Mouse (Mus musculus) limb, embryonic 14.5 days (tissue): Measurements from ENCODE around the gene Slc22a15. TPM values are rescaled to one million over a fixed set of nuclear protein-coding genes. Genes with fewer than 3 reads are reported as not detected.

Experiments
- ATAC-seq: fragments of 200-750 bp; cut with Nextera tagmentation; 2 replicates; pipeline ENCODE4 v1.8.0; 2017; ENCODE audit warnings: low read depth, moderate number of reproducible peaks, moderate TSS enrichment; ENCODE audit not compliant: low FRiP score
- DNase-seq: peaks from one replicate; pipeline ENCODE4 v3.0.0-alpha.2; 2015; ENCODE audit warnings: low spot score
- H3K27ac ChIP-seq: fragments of 300-500 bp; sonication (generic); replicated peaks from 2 replicates; pipeline ENCODE4 v1.5.1; 2014; ENCODE audit warnings: low read depth, mild to moderate bottlenecking, low read length, moderate library complexity, mixed read lengths
- H3K27me3 ChIP-seq: fragments of 300-500 bp; sonication (generic); 2 replicates; pipeline ENCODE4 v1.6.1; 2014; ENCODE audit warnings: low read length, mixed read lengths; ENCODE audit not compliant: control insufficient read depth, insufficient read depth
- H3K36me3 ChIP-seq: fragments of 300-500 bp; sonication (generic); 2 replicates; pipeline ENCODE4 v1.6.1; 2014; ENCODE audit warnings: mild to moderate bottlenecking, low read length, moderate library complexity, mixed read lengths; ENCODE audit not compliant: control insufficient read depth, insufficient read depth
- H3K4me1 ChIP-seq: fragments of 300-500 bp; sonication (generic); 2 replicates; pipeline ENCODE4 v1.6.1; 2014; ENCODE audit warnings: antibody characterized with exemption, low read length, mixed read lengths; ENCODE audit not compliant: control insufficient read depth, insufficient read depth
- H3K4me2 ChIP-seq: fragments of 300-500 bp; sonication (generic); replicated peaks from 2 replicates; pipeline ENCODE4 v1.6.1; 2014; ENCODE audit warnings: low read depth, mild to moderate bottlenecking, low read length, moderate library complexity; ENCODE audit not compliant: severe bottlenecking
- H3K4me3 ChIP-seq: fragments of 300-500 bp; sonication (generic); replicated peaks from 2 replicates; pipeline ENCODE4 v1.5.1; 2014; ENCODE audit warnings: low read length
- H3K9ac ChIP-seq: fragments of 300-500 bp; sonication (generic); 2 replicates; pipeline ENCODE4 v1.6.1; 2014; ENCODE audit warnings: mild to moderate bottlenecking, low read depth, low read length, moderate library complexity; ENCODE audit not compliant: severe bottlenecking
- H3K9me3 ChIP-seq: fragments of 300-500 bp; sonication (generic); 2 replicates; pipeline ENCODE4 v1.6.1; 2016; ENCODE audit warnings: low read length; ENCODE audit not compliant: control insufficient read depth
- POLR2A ChIP-seq: fragments of 200-500 bp; IDR thresholded peaks from 2 replicates; pipeline ENCODE4 v1.8.0; 2012; ENCODE audit warnings: inconsistent platforms, mild to moderate bottlenecking, moderate library complexity, borderline replicate concordance; ENCODE audit not compliant: insufficient read depth, insufficient read length; ENCODE audit errors: extremely low read depth
- WGBS: fragments of 180-500 bp; shearing (Covaris S2); extraction: QIAGEN DNeasy Blood & Tissue Kit; methylation state at CpG from one replicate; pipeline ENCODE4 v1.1.7; 2014; 5-methylcytosine and 5-hydroxymethylcytosine counted together
- polyA plus RNA-seq, 2 experiments: library from polyadenylated mRNA; depleted of rRNA in 1 of 2; stranded (reverse) in 1 of 2; unstranded in 1 of 2; fragments of >200 nt; fragmentation: Nextera tagmentation in 1 of 2; extraction: Ambion mirVana in 1 of 2; gene quantifications; 2 replicates each; pipeline versions ENCODE4 v1.2.1 to v1.2.3; 2012 to 2014

The Slc22a15 gene
- polyA plus RNA-seq, 2 experiments: 5.8 to 11.5 TPM

GRCm38 (mm10) chr3:101940418-101940817, 16.2 kb upstream of the Slc22a15 start:
- Histone ChIP-seq H3K27ac (no peak overlapping the region), H3K9me3 (no peaks in the 10 kb centered on the region), H3K27me3 (no peaks in the 10 kb centered on the region), H3K36me3 (no peaks in the 10 kb centered on the region), H3K4me3 (no peak overlapping the region), H3K4me1 (no peaks in the 10 kb centered on the region), H3K9ac (no peak overlapping the region), H3K4me2 (no peak overlapping the region)
- no peak for TF ChIP-seq POLR2A
- ATAC-seq: no peak
- WGBS: 83% methylated on average over 4 of the region's 4 CpGs
- DNase-seq: no peak

GRCm38 (mm10) chr3:101939865-101940264, 15.6 kb upstream of the Slc22a15 start:
- Histone ChIP-seq H3K27me3 (no peaks in the 10 kb centered on the region), H3K9ac (no peak overlapping the region), H3K4me2 (no peak overlapping the region), H3K4me3 (no peak overlapping the region), H3K36me3 (no peaks in the 10 kb centered on the region), H3K4me1 (no peaks in the 10 kb centered on the region), H3K9me3 (no peaks in the 10 kb centered on the region), H3K27ac (no peak overlapping the region)
- ATAC-seq (no peak), DNase-seq (no peak)
- 80% methylated on average over 3 of the region's 3 CpGs for WGBS
- TF ChIP-seq POLR2A: no peak

DNA sequence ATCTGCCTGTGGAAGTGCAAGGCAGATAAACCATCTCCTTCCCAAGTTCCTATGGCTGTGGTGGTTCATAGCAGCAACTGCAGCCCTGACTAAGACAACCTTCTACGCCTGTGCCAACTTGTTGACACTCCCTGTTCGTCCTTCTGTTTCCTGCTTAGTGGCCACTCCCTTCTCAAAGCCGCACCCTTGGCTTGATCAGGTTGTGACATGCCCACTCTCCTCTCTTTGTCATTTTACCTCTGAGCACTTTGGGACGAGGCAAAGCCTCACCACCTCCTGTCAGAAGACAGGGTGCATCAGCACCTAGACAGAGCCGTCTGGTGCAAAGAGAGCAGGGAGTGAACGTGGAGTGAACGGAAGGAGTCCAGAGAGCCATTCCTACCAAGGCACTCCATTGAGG, 14.9 kb upstream of the Slc22a15 start:
- no peak overlapping the region for H3K9ac ChIP-seq
- no peak overlapping the region for H3K4me3 ChIP-seq
- no peaks in the 10 kb centered on the region for H3K9me3 ChIP-seq
- H3K27me3 ChIP-seq: no peaks in the 10 kb centered on the region
- no peaks in the 10 kb centered on the region for H3K4me1 ChIP-seq
- peak; percentile 47 for DNase-seq
- no peak overlapping the region for H3K27ac ChIP-seq
- WGBS: 59% methylated on average over 7 of the region's 7 CpGs
- no peaks in the 10 kb centered on the region for H3K36me3 ChIP-seq
- H3K4me2 ChIP-seq: no peak overlapping the region
- no peak for TF ChIP-seq POLR2A
- ATAC-seq: no peak

DNA sequence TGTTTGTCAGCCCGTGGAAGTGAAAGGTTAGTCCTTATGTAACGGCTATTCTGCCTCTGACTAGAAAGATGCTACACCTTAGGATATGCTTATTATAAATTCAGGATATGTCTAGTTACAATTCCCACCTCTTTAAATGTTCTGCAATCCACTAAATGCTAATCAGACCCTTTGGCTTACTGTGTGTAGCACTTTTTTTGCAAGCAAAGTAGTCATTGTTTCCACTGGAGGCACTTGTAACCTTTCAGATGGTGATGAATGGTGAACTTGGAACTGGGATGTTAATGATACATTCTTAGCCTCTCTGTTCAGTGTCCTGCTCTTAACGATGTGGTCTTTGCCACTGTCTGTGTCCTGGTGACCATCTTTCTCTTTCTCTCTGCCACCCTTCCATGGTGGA, 12.1 kb upstream of the Slc22a15 start:
- Histone ChIP-seq H3K4me3 (no peak overlapping the region), H3K27me3 (no peaks in the 10 kb centered on the region), H3K36me3 (no peaks in the 10 kb centered on the region), H3K27ac (no peak overlapping the region), H3K4me1 (no peaks in the 10 kb centered on the region), H3K9ac (no peak overlapping the region), H3K4me2 (no peak overlapping the region), H3K9me3 (no peaks in the 10 kb centered on the region)
- ATAC-seq: no peak
- WGBS: 83% methylated on average over 3 of the region's 3 CpGs
- no peak for TF ChIP-seq POLR2A
- no peak for DNase-seq

DNA sequence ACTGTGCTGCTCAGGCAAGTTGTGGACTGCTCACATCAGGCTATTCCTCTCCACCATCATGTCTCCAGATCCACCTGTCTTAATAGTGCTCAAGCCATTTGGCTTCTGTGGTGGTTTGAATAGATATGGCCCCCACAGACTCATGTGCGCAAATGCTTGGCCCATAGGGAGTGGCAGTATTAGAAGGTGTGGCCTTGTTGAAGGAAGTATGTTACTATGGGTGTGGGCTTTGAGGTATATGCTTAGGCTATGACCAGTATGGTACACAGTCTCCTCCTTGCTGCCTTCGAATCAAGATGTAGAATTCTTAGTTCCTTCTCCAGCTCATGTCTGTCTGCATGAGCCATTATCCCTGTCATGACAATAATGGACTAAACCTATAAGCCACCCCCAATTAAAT, 9.6 kb upstream of the Slc22a15 start:
- no peak for ATAC-seq
- Histone ChIP-seq H3K4me1 (no peaks in the 10 kb centered on the region; the same call in 1 of the 2 replicates), H3K27me3 (no peaks in the 10 kb centered on the region), H3K36me3 (no peaks in the 10 kb centered on the region), H3K9ac (no peak overlapping the region), H3K4me3 (no peak overlapping the region), H3K4me2 (no peak overlapping the region), H3K27ac (no peak overlapping the region), H3K9me3 (no peaks in the 10 kb centered on the region)
- no peak for TF ChIP-seq POLR2A
- WGBS: 95% methylated on average over 2 of the region's 2 CpGs
- DNase-seq: no peak
